Mouse (Mus musculus): ENCODE results near the gene Glb1l. TPM values are rescaled to one million over a fixed set of nuclear protein-coding genes. Genes with fewer than 3 reads are reported as not detected.

The Glb1l gene
- total RNA-seq, 2 experiments from 2014 or later = 10.8 to 12.2 TPM

DNA sequence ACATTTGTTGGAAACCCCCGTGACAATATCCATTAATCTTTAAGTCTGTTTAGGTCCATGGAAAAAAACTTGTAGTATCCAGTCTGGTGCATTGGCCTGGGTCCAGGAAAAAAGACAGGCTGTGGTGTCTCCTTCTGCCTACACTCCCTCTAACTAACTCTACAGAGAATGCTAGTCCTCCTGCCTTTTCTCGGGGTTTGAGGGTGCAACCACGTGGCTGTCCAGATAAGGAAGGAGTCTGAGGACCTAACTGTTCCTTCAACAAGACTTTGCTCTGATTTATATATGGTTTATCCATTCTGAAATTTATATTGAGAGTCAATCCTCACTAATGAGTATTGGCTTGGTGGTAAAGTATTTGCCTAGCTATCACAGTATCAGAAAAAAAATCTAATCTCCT, 54.8 kb downstream of the Glb1l start:
- DNase-seq (ENCODE audit: low spot score in 2 of 2) = no peak

DNA sequence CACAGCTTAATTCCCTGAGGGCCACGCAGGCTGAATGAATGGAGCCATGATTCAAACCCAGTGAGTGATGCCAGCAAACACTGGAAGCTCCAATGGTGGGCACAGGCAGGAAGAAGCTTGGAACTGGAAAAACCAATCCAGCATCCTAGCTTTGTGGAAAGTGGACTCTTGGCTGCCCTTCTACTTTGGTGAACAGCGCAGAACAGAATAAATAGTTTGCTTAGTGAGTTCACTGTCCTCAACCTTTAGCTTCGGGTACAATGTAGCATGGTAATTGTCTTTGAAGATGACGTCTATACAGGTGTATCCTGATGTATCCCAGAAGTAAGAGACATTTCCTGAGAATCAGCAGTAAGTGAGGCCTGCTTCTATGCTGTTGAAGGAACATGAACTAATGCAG, 61.9 kb downstream of the Glb1l start:
- DNase-seq (ENCODE audit: low spot score in 2 of 2) = no peak

Small RNA genes within 50 kb of the gene (microRNA-seq; reads per million reads assigned to microRNA genes)
- gene Gm27943 = 0 reads per million in 2 experiments

Other genes with a start within 250 kb of the Glb1l start
- 1 to 10 TPM; 1.8 to 2.4 TPM for gene Nhej1, start 85.6 kb downstream of the Glb1l start, total RNA-seq (2021)
- gene Slc23a3, start 76.9 kb downstream of the Glb1l start, total RNA-seq (2021) = 1 to 10 TPM; 2.0 to 3.9 TPM
- 10 to 100 TPM; 31.1 to 35.2 TPM for gene Cnppd1, start 68.1 kb downstream of the Glb1l start, total RNA-seq (2021)
- gene Retreg2, start 68.0 kb downstream of the Glb1l start, total RNA-seq (2021) = 100 to 1,000 TPM; 210 to 215 TPM
- 10 to 100 TPM; 26.3 to 29.1 TPM for gene Zfand2b, start 42.2 kb downstream of the Glb1l start, total RNA-seq (2021)
- gene Abcb6, start 30.4 kb downstream of the Glb1l start, total RNA-seq (2021) = 10 to 100 TPM; 20.4 to 22.2 TPM
- 10 to 100 TPM; 24.4 to 27.0 TPM for gene Ankzf1, start 18.7 kb downstream of the Glb1l start, total RNA-seq (2021)
- gene Atg9a, start 18.6 kb downstream of the Glb1l start, total RNA-seq (2021) = 100 to 1,000 TPM; 124 to 125 TPM
- gene Stk16, start within 50 bp of the Glb1l start, total RNA-seq (2021) = 10 to 100 TPM; 86.2 to 89.3 TPM
- gene Tuba4a, start 9.1 kb upstream of the Glb1l start, total RNA-seq (2021) = 100 to 1,000 TPM; 630 to 703 TPM
- gene A630095N17Rik, start 21.3 kb upstream of the Glb1l start, total RNA-seq (2021) = not detected
- 100 to 1,000 TPM; 107 to 116 TPM for gene Dnajb2, start 25.6 kb upstream of the Glb1l start, total RNA-seq (2021)
- gene Ptprn, start 53.7 kb upstream of the Glb1l start, total RNA-seq (2021) = 100 to 1,000 TPM; 480 to 486 TPM
- gene Resp18, start 67.6 kb upstream of the Glb1l start, total RNA-seq (2021) = 100 to 1,000 TPM; 169 to 185 TPM
- gene Dnpep, start 107.2 kb upstream of the Glb1l start, total RNA-seq (2021) = 10 to 100 TPM; 56.5 to 57.4 TPM
- gene Des, start 149.5 kb upstream of the Glb1l start, total RNA-seq (2021) = under 1 TPM; 0.88 to 0.91 TPM
- 100 to 1,000 TPM; 181 to 191 TPM for gene Speg, start 164.5 kb upstream of the Glb1l start, total RNA-seq (2021)
- 10 to 100 TPM; 67.1 to 70.4 TPM for gene Gmppa, start 225.1 kb upstream of the Glb1l start, total RNA-seq (2021)
- gene Asic4, start 239.6 kb upstream of the Glb1l start, total RNA-seq (2021) = 10 to 100 TPM; 16.2 to 19.6 TPM